Mouse (Mus musculus) liver, adult 2 months (tissue): Measurements from ENCODE around the gene Rdx.

Experiments
- CTCF ChIP-seq: fragments of 200-500 bp; IDR thresholded peaks from 2 replicates; pipeline ENCODE4 v1.5.1; 2011; ENCODE audit warnings: low read depth, low read length, control low read depth
- POLR2A ChIP-seq: fragments of 200-500 bp; IDR thresholded peaks from 2 replicates; pipeline ENCODE4 v1.6.1; 2011; ENCODE audit warnings: low read length, control low read depth; ENCODE audit not compliant: insufficient read depth; ENCODE audit errors: extremely low read depth

DNA sequence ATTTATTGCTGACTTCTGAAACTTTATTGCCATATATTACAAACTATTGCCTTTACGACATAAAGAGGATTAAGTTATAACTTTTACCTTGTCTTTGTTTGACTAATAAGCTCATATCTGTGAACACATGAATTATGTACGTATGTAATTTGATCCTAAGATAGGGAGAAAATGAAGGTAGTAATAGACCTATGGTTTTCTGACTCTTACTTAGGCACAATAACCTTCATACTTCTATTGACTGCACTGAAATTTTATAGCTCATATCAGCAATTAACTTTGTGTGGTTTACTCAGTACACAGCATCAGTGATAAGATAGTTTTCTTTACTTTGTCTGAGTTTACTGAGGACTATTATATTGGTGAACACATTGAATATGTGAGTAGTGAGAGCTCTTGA lies 5.3 kb upstream of the Rdx start:
- TF ChIP-seq POLR2A (no peak), CTCF (no peak)
